Mouse (Mus musculus) liver, embryonic 14.5 days (tissue): ENCODE measurements around the gene Prr18. TPM values are rescaled to one million over a fixed set of nuclear protein-coding genes. Genes with fewer than 3 reads are reported as not detected.

Experiments
- ATAC-seq: fragments of 200-750 bp; cut with Nextera tagmentation; 2 replicates; pipeline ENCODE4 v1.8.0; 2017; ENCODE audit warnings: moderate number of reproducible peaks, mild to moderate bottlenecking, moderate library complexity; ENCODE audit not compliant: insufficient read depth
- DNase-seq, 3 experiments: peaks; one replicate each; pipeline ENCODE4 v3.0.0-alpha.2; 2012 to 2013; ENCODE audit warnings: low read depth in 3 of 3, low spot score in 3 of 3
- H3K27ac ChIP-seq: fragments of 300-500 bp; sonication (generic); 2 replicates; pipeline ENCODE4 v1.5.1; 2014; ENCODE audit warnings: moderate library complexity, mild to moderate bottlenecking, control low read depth, inconsistent platforms
- H3K27me3 ChIP-seq: fragments of 300-500 bp; sonication (generic); 2 replicates; pipeline ENCODE4 v1.6.1; 2014; ENCODE audit warnings: mild to moderate bottlenecking, low read length, moderate library complexity; ENCODE audit not compliant: control insufficient read depth, insufficient read depth
- H3K36me3 ChIP-seq: fragments of 300-500 bp; sonication (generic); replicated peaks from 2 replicates; pipeline ENCODE4 v1.6.1; 2014; ENCODE audit warnings: low read depth; ENCODE audit not compliant: control insufficient read depth, insufficient read depth
- H3K4me1 ChIP-seq, 2 experiments: fragments of 200-500 bp in 1 of 2; fragments of 300-500 bp in 1 of 2; sonication (generic) in 1 of 2; replicated peaks; 2 replicates each; pipeline ENCODE4 v1.6.1; 2012 to 2014; ENCODE audit warnings: antibody characterized with exemption in 1 of 2, inconsistent platforms in 1 of 2, low read length in 1 of 2; ENCODE audit not compliant: control insufficient read depth in 2 of 2, insufficient read depth in 2 of 2
- H3K4me2 ChIP-seq: fragments of 300-500 bp; sonication (generic); 2 replicates; pipeline ENCODE4 v1.6.1; 2014; ENCODE audit warnings: low read depth, mild to moderate bottlenecking, control low read depth, moderate library complexity
- H3K4me3 ChIP-seq, 2 experiments: fragments of 200-500 bp in 1 of 2; fragments of 300-500 bp in 1 of 2; sonication (generic) in 1 of 2; 2 replicates each; pipeline ENCODE4 v1.5.1; 2012 to 2014; ENCODE audit warnings: low read depth in 2 of 2, low read length in 2 of 2, mild to moderate bottlenecking in 2 of 2, control low read depth in 1 of 2, inconsistent platforms in 1 of 2, moderate library complexity in 1 of 2; ENCODE audit not compliant: insufficient read depth in 1 of 2
- H3K9ac ChIP-seq: fragments of 300-500 bp; sonication (generic); replicated peaks from 2 replicates; pipeline ENCODE4 v1.6.1; 2014; ENCODE audit warnings: mild to moderate bottlenecking, control low read depth, moderate library complexity
- H3K9me3 ChIP-seq: fragments of 300-500 bp; sonication (generic); 2 replicates; pipeline ENCODE4 v1.6.1; 2016; ENCODE audit warnings: low read length, mixed read lengths; ENCODE audit not compliant: control insufficient read depth
- CTCF ChIP-seq: IDR thresholded peaks from 2 replicates; pipeline ENCODE4 v1.5.1; 2016; ENCODE audit warnings: antibody characterized with exemption, low read depth, control low read depth
- EP300 ChIP-seq: IDR thresholded peaks from 2 replicates; pipeline ENCODE4 v1.6.1; 2016; ENCODE audit warnings: antibody characterized with exemption, low read depth
- WGBS: fragments of 180-500 bp; shearing (Covaris S2); extraction: QIAGEN DNeasy Blood & Tissue Kit; methylation state at CpG from one replicate; pipeline ENCODE4 v1.1.7; 2014; ENCODE audit not compliant: insufficient replicate concordance; 5-methylcytosine and 5-hydroxymethylcytosine counted together
- polyA plus RNA-seq, 2 experiments: library from polyadenylated mRNA; depleted of rRNA in 1 of 2; stranded (reverse) in 1 of 2; unstranded in 1 of 2; fragments of >200 nt; fragmentation: Nextera tagmentation in 1 of 2; extraction: Ambion mirVana in 1 of 2; gene quantifications; 2 replicates each; pipeline versions ENCODE4 v1.2.1 to v1.2.3; 2012 to 2014

The Prr18 gene
- polyA plus RNA-seq, 2 experiments: 0.03 TPM; not detected in 1

DNA sequence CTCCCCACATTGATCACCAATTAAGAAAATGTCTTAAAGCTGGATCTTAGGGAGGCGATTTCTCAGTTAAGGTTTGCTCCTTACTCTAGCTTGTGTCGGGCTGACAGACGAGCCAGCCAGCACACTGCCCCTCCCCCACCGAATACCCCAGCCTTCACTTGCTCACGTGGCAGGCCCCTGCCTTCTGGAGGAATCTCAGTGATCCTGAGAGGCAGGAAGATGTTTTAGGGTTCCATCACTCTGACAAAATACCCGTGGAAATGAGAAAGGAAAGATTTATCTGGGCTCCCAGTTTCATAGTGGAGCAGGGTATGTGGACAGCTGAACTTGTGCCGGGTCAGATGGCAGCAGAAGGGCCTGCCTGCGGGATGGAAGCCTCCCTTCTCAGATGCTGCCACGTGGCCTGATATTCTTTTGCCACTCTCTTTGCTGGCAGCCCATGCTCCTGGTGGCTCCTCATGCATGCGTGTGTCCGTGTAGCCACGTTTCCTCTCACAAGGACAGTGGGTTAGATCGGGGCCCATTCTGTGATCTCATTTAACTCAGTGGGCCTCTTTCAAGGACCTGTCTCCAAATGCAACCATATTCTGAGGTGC lies 33.5 kb downstream of the Prr18 start:
- 34% methylated on average over 13 of the region's 13 CpGs for WGBS
- no peaks in the 10 kb centered on the region for H3K27me3 ChIP-seq
- TF ChIP-seq EP300 (no peak), CTCF (no peak)
- no peak overlapping the region for H3K9ac ChIP-seq
- H3K4me3 ChIP-seq: no peak overlapping the region
- H3K4me2 ChIP-seq: no peak overlapping the region
- H3K9me3 ChIP-seq: no peaks in the 10 kb centered on the region
- DNase-seq: no peak
- H3K36me3 ChIP-seq: no peaks in the 10 kb centered on the region
- H3K4me1 ChIP-seq: peaks cover 0 to 4% of the 10 kb centered on the region in 2 experiments; a peak in 1 of 4 replicates
- H3K27ac ChIP-seq: no peak overlapping the region
- no peak for ATAC-seq

DNA sequence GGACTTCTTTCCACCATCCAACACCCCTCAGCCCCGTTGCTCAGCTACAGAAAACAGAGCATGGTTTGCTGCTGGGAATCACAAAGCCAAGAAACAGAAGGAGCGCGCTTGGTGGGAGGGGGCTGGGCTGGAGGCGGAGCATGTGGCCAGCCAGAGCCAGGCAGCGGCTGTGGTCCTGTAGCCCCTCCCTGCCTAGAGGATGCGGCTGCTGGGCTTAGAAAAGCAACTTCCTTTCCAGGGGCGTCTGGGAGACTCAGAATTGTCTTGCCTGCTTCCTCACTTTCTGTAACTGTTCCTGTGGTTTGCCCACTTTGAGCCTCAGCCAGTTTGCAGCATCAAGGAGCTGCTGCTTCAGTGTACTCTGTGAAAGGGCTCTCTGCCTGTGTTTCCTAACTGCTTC lies 34.6 kb downstream of the Prr18 start:
- Histone ChIP-seq H3K9me3 (no peaks in the 10 kb centered on the region), H3K27ac (no peak overlapping the region), H3K4me1 (peaks cover 0 to 4% of the 10 kb centered on the region in 2 experiments; a peak in 1 of 4 replicates), H3K4me2 (peak overlapping the region; percentile 50), H3K4me3 (peak overlapping the region; percentile 3 to 38; a peak in 2 of 4 replicates), H3K27me3 (no peaks in the 10 kb centered on the region), H3K36me3 (no peaks in the 10 kb centered on the region), H3K9ac (no peak overlapping the region)
- DNase-seq: peak; percentile 14 to 22 (median 18)
- WGBS: 2% methylated on average over 7 of the region's 7 CpGs
- TF ChIP-seq EP300 (no peak), CTCF (no peak)
- ATAC-seq: peak; percentile 55; the same call in 1 of the 2 replicates

GRCm38 (mm10) chr17:8372286-8373046 lies 35.2 kb downstream of the Prr18 start:
- Histone ChIP-seq H3K36me3 (no peaks in the 10 kb centered on the region), H3K9me3 (no peaks in the 10 kb centered on the region), H3K4me3 (peak overlapping the region; percentile 3 to 38; a peak in 3 of 4 replicates), H3K27me3 (no peaks in the 10 kb centered on the region), H3K4me1 (peaks cover 0 to 4% of the 10 kb centered on the region in 2 experiments; a peak in 1 of 4 replicates), H3K4me2 (peak overlapping the region; percentile 50), H3K27ac (no peak overlapping the region), H3K9ac (no peak overlapping the region)
- TF ChIP-seq EP300 (no peak), CTCF (peak; percentile 87)
- ATAC-seq: peak; percentile 43; the same call in 1 of the 2 replicates
- peak; percentile 41 to 54 (median 45) for DNase-seq
- WGBS: 1% methylated on average over 18 of the region's 18 CpGs

- peaks cover 0 to under 1% of the 10 kb centered on the region in 2 experiments; a peak in 1 of 4 replicates for H3K4me1 ChIP-seq
- DNase-seq (no peak), ATAC-seq (no peak)
- no peaks in the 10 kb centered on the region for H3K36me3 ChIP-seq
- TF ChIP-seq CTCF (no peak), EP300 (no peak)
- H3K27me3 ChIP-seq: no peaks in the 10 kb centered on the region
- no peak overlapping the region for H3K9ac ChIP-seq
- no peak overlapping the region for H3K27ac ChIP-seq
- no peak overlapping the region for H3K4me3 ChIP-seq
- no peak overlapping the region for H3K4me2 ChIP-seq
- H3K9me3 ChIP-seq: no peaks in the 10 kb centered on the region
- 22% methylated on average over 5 of the region's 5 CpGs for WGBS
Measured at GRCm38 (mm10) chr17:8377298-8377697, 40.0 kb downstream of the Prr18 start.

DNA sequence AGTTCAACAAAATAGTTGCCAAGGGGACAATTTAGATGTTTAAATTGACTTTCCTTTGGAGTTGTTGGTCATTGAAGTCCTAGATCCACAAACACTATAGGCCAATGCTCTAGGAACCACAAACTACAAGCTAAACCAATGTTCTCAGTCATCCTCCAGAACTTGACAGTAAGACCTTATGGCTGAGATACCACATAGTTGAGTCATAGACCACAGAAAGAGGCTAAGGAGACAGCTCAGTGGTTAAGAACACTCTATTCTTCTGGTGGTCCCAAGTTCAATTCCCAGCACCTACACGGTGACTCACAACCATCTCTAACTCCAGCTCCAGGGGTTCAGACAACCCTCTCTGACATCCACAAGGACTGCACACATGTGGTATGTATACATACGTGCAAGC lies 48.2 kb downstream of the Prr18 start:
- Histone ChIP-seq H3K27me3 (peaks cover 25% of the 10 kb centered on the region), H3K36me3 (no peaks in the 10 kb centered on the region), H3K4me3 (no peak overlapping the region), H3K9me3 (no peaks in the 10 kb centered on the region), H3K4me2 (no peak overlapping the region), H3K4me1 (no peaks in the 10 kb centered on the region), H3K9ac (no peak overlapping the region), H3K27ac (no peak overlapping the region)
- DNase-seq (no peak), ATAC-seq (no peak)
- 78% methylated on average over 2 of the region's 2 CpGs for WGBS
- TF ChIP-seq CTCF (no peak), EP300 (no peak)
